Comparison of ENCODE assay signal across 17 mouse cellular contexts in the genomic region with DNA sequence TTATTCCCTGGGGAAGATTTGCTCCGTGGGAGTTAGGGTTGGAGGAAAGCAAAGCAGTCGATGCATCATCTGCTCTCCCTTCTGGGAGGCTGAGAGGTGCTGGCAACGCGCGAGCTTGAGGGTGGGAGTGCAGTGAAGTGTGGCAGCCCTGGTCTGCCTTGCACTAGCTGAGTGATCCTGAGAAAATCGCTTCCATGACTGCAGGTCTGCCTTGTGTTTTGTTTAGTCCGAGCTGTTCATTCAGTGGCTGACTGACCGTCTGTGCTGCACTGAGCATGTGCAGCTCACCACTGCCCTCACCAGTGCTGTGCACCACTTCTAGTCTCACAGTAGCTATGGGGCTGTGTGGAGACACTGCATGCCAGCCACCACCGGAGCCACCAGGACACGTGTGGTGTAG. TPM values are rescaled to one million over a fixed set of nuclear protein-coding genes. Genes with fewer than 3 reads are reported as not detected.
A peak's percentile ranks its signal among the peaks of the same experiment; 100 is the strongest.
DNase-seq lines count a peak whose midpoint lies in the region; ATAC-seq and TF ChIP-seq lines count a peak whose summit lies in the region.
"Had no signal": no experiment of that assay in that cellular context is flagged by ENCODE, and none has a peak within 500 bp of the region (broad histone marks: within the 10 kb centered on the region; RNA-seq: fewer than 3 reads in every experiment).

No protein-coding gene starts in this region.

- no peak overlapping the region for H3K27ac ChIP-seq in forebrain, postnatal 0 days (ENCODE audit: low read depth, low read length)
- H3K27ac ChIP-seq in forebrain, embryonic 13.5 days: no peak overlapping the region
- H3K27ac ChIP-seq in neural tube, embryonic 14.5 days (ENCODE audit: low read depth, low read length): no peak overlapping the region
- no peak overlapping the region for H3K27ac ChIP-seq in liver, postnatal 0 days (ENCODE audit: low read depth)
- H3K27ac ChIP-seq: embryonic facial prominence, embryonic 13.5 days; heart, embryonic 15.5 days; limb, embryonic 15.5 days; midbrain, embryonic 12.5 days; neural tube, embryonic 13.5 days had no signal

- H3K27me3 ChIP-seq in forebrain, postnatal 0 days (ENCODE audit: insufficient read depth, low read length): no peaks in the 10 kb centered on the region
- H3K27me3 ChIP-seq in forebrain, embryonic 13.5 days: no peaks in the 10 kb centered on the region
- no peaks in the 10 kb centered on the region for H3K27me3 ChIP-seq in neural tube, embryonic 14.5 days (ENCODE audit: control insufficient read depth, insufficient read depth, low read length)
- no peaks in the 10 kb centered on the region for H3K27me3 ChIP-seq in liver, postnatal 0 days (ENCODE audit: insufficient read depth, low read length)
- H3K27me3 ChIP-seq: embryonic facial prominence, embryonic 13.5 days; heart, embryonic 15.5 days; limb, embryonic 15.5 days; midbrain, embryonic 12.5 days; neural tube, embryonic 13.5 days had no signal

- no peak overlapping the region for H3K9ac ChIP-seq in forebrain, postnatal 0 days
- no peak overlapping the region for H3K9ac ChIP-seq in forebrain, embryonic 13.5 days
- H3K9ac ChIP-seq in neural tube, embryonic 14.5 days (replicated peaks; ENCODE audit: low read depth, low read length): no peak overlapping the region
- no peak overlapping the region for H3K9ac ChIP-seq in liver, postnatal 0 days (replicated peaks)
- H3K9ac ChIP-seq: embryonic facial prominence, embryonic 13.5 days; heart, embryonic 15.5 days; limb, embryonic 15.5 days; midbrain, embryonic 12.5 days; neural tube, embryonic 13.5 days had no signal

- no peak for TF ChIP-seq EP300 in liver, postnatal 0 days (IDR thresholded peaks at IDR 0.05; ENCODE audit: low read depth)

- TF ChIP-seq CTCF in forebrain, postnatal 0 days (IDR thresholded peaks at IDR 0.05; ENCODE audit: low read depth): no peak
- TF ChIP-seq CTCF in liver, postnatal 0 days (IDR thresholded peaks at IDR 0.05; ENCODE audit: low read depth): no peak

- ATAC-seq in forebrain, postnatal 0 days: peak; percentile 45; the same call in 1 of the 2 replicates
- no peak for ATAC-seq in forebrain, embryonic 13.5 days
- peak; percentile 46; the same call in 1 of the 2 replicates for ATAC-seq in neural tube, embryonic 14.5 days (ENCODE audit: low read depth)
- no peak for ATAC-seq in liver, postnatal 0 days

- H3K4me2 ChIP-seq in forebrain, postnatal 0 days (ENCODE audit: low read depth): no peak overlapping the region
- no peak overlapping the region for H3K4me2 ChIP-seq in forebrain, embryonic 13.5 days
- H3K4me2 ChIP-seq in neural tube, embryonic 14.5 days (ENCODE audit: low read depth, low read length): no peak overlapping the region
- H3K4me2 ChIP-seq in liver, postnatal 0 days (ENCODE audit: low read depth, low read length): no peak overlapping the region
- H3K4me2 ChIP-seq: embryonic facial prominence, embryonic 13.5 days; heart, embryonic 15.5 days; limb, embryonic 15.5 days; midbrain, embryonic 12.5 days; neural tube, embryonic 13.5 days had no signal

- 70% methylated on average over 10 of the region's 10 CpGs for WGBS in forebrain, postnatal 0 days
- WGBS in forebrain, embryonic 13.5 days: 82% methylated on average over 10 of the region's 10 CpGs
- WGBS in neural tube, embryonic 14.5 days: 81% methylated on average over 10 of the region's 10 CpGs
- 87% methylated on average over 10 of the region's 10 CpGs for WGBS in liver, postnatal 0 days (ENCODE audit: insufficient replicate concordance)

- no peaks in the 10 kb centered on the region for H3K9me3 ChIP-seq in forebrain, postnatal 0 days (ENCODE audit: low read length)
- no peaks in the 10 kb centered on the region for H3K9me3 ChIP-seq in forebrain, embryonic 13.5 days (replicated peaks)
- H3K9me3 ChIP-seq in neural tube, embryonic 14.5 days (ENCODE audit: control insufficient read depth, low read length): no peaks in the 10 kb centered on the region
- H3K9me3 ChIP-seq in liver, postnatal 0 days (ENCODE audit: low read length): no peaks in the 10 kb centered on the region
- H3K9me3 ChIP-seq: embryonic facial prominence, embryonic 13.5 days; heart, embryonic 15.5 days; limb, embryonic 15.5 days; midbrain, embryonic 12.5 days; neural tube, embryonic 13.5 days had no signal

- no peaks in the 10 kb centered on the region for H3K4me1 ChIP-seq in forebrain, postnatal 0 days (ENCODE audit: insufficient read depth)
- no peaks in the 10 kb centered on the region for H3K4me1 ChIP-seq in forebrain, embryonic 13.5 days
- no peaks in the 10 kb centered on the region for H3K4me1 ChIP-seq in neural tube, embryonic 14.5 days (ENCODE audit: control insufficient read depth, insufficient read depth, low read length)
- no peaks in the 10 kb centered on the region for H3K4me1 ChIP-seq in liver, postnatal 0 days (ENCODE audit: insufficient read depth)
- H3K4me1 ChIP-seq: embryonic facial prominence, embryonic 13.5 days; heart, embryonic 15.5 days; limb, embryonic 15.5 days; midbrain, embryonic 12.5 days; neural tube, embryonic 13.5 days had no signal

- H3K4me3 ChIP-seq in forebrain, postnatal 0 days (ENCODE audit: low read depth, low read length): no peak overlapping the region
- no peak overlapping the region for H3K4me3 ChIP-seq in forebrain, embryonic 13.5 days
- no peak overlapping the region for H3K4me3 ChIP-seq in neural tube, embryonic 14.5 days (ENCODE audit: low read depth, low read length)
- no peak overlapping the region for H3K4me3 ChIP-seq in liver, postnatal 0 days (ENCODE audit: low read depth, low read length)
- H3K4me3 ChIP-seq: embryonic facial prominence, embryonic 13.5 days; heart, embryonic 15.5 days; limb, embryonic 15.5 days; midbrain, embryonic 12.5 days; neural tube, embryonic 13.5 days had no signal

- DNase-seq in forebrain, postnatal 0 days: no peak
- DNase-seq in neural tube, embryonic 10.5 days (ENCODE audit: extremely low spot score, low spot score): no peak
- DNase-seq in layer of hippocampus, adult 9-11 months: peak; percentile 77
- DNase-seq in right cerebral cortex, postnatal 36 days (ENCODE audit: low spot score in 2 of 2): peak; percentile 26 to 52
- DNase-seq in spleen, postnatal 4 days (ENCODE audit: low spot score in 2 of 2): no peak
- no peak for DNase-seq in liver, postnatal 0 days
- DNase-seq: adrenal gland, adult 8-10 months; B cell, adult 2 months; cerebellum, adult 18-20 months; thymus, adult 2 months had no signal

- peaks cover 52% of the 10 kb centered on the region for H3K36me3 ChIP-seq in forebrain, postnatal 0 days (ENCODE audit: insufficient read depth)
- H3K36me3 ChIP-seq in forebrain, embryonic 13.5 days (ENCODE audit: poor library complexity, severe bottlenecking): peaks cover 76% of the 10 kb centered on the region
- peaks cover 24% of the 10 kb centered on the region for H3K36me3 ChIP-seq in neural tube, embryonic 14.5 days (ENCODE audit: control insufficient read depth, insufficient read depth, low read length)
- H3K36me3 ChIP-seq in liver, postnatal 0 days (replicated peaks; ENCODE audit: insufficient read depth, low read length): peaks cover 88% of the 10 kb centered on the region

RNA-seq across cellular contexts. Expression of a gene that starts 42.2 kb away (rescaled TPM):
- 83.2 and 102 TPM in 2 replicates for total RNA-seq in forebrain, postnatal 0 days (2014; rRNA removed)
- 128 and 167 TPM in 2 replicates for polyA plus RNA-seq in forebrain, postnatal 0 days (2015; fragmentation: Nextera tagmentation; extraction: Ambion mirVana)
- 123 and 131 TPM in 2 replicates for polyA plus RNA-seq in forebrain, embryonic 13.5 days (2015; fragmentation: Nextera tagmentation; extraction: Ambion mirVana)
- polyA plus RNA-seq in neural tube, embryonic 14.5 days (2014; fragmentation: Nextera tagmentation; extraction: Ambion mirVana): 200 and 215 TPM in 2 replicates
- polyA plus RNA-seq in liver, postnatal 0 days (2015; fragmentation: Nextera tagmentation; extraction: Ambion mirVana): 55.4 and 65.0 TPM in 2 replicates

Comparison
In these comparisons a context has a peak if more than half of its experiments do, and no peak if none do; other contexts are left out.
1. ATAC-seq: peak in forebrain, postnatal 0 days (single experiment) and neural tube, embryonic 14.5 days (single experiment); none in forebrain, embryonic 13.5 days (single experiment) and liver, postnatal 0 days (single experiment).
2. DNase-seq: peak in layer of hippocampus, adult 9-11 months (single experiment) and right cerebral cortex, postnatal 36 days (2 of 2); none in forebrain, postnatal 0 days (single experiment), neural tube, embryonic 10.5 days (single experiment), spleen, postnatal 4 days (0 of 2) and liver, postnatal 0 days (single experiment).